In the genomic region with DNA sequence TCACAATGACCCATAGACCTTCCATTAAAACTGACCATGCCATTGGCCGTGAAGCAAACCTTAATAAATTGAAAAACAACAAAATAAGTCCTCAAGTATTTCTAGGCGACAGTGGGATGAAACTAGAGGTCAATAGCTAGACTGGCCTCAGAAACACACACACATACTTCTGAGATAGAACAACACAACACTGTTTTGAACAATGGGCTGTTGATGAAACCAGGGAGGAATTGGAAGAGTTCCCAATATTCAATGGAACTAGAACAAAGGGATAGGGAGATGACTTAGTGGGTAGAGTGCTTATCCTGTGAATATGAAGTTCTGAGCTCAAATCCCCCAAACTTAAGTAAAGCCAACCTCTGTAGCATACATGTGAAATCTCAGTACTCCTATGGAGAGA, we compare ENCODE assay signal across 19 mouse cellular contexts. TPM values are rescaled to one million over a fixed set of nuclear protein-coding genes. Genes with fewer than 3 reads are reported as not detected.
A peak's percentile ranks its signal among the peaks of the same experiment; 100 is the strongest.
DNase-seq lines count a peak whose midpoint lies in the region; ATAC-seq and TF ChIP-seq lines count a peak whose summit lies in the region.
"Had no signal": no experiment of that assay in that cellular context is flagged by ENCODE, and none has a peak within 500 bp of the region (broad histone marks: within the 10 kb centered on the region; RNA-seq: fewer than 3 reads in every experiment).

No protein-coding gene starts in this region.

- no peak for TF ChIP-seq RAD21 in MEL (IDR thresholded peaks at IDR 0.05; ENCODE audit: low read depth, low read length)

- no peak overlapping the region for H3K4me2 ChIP-seq in kidney, postnatal 0 days (ENCODE audit: low read length)
- H3K4me2 ChIP-seq: forebrain, embryonic 13.5 days; liver, embryonic 15.5 days; midbrain, embryonic 13.5 days had no signal

- TF ChIP-seq CTCF in kidney, postnatal 0 days (IDR thresholded peaks at IDR 0.05; ENCODE audit: low read depth): no peak
- TF ChIP-seq CTCF in MEL (IDR thresholded peaks at IDR 0.05 in 2 of 3, conservative IDR thresholded peaks at IDR 0.05 in 1 of 3; ENCODE audit: control insufficient read depth in 1 of 3, insufficient read depth in 1 of 3, low read depth in 2 of 3, low read length in 3 of 3, poor library complexity in 1 of 3, severe bottlenecking in 1 of 3): no peak

- no peaks in the 10 kb centered on the region for H3K36me3 ChIP-seq in kidney, postnatal 0 days (ENCODE audit: insufficient read depth, low read length)
- H3K36me3 ChIP-seq in MEL (ENCODE audit: control insufficient read depth in 1 of 2, insufficient read depth in 2 of 2, low read length in 2 of 2): peaks cover 0 to 73% of the 10 kb centered on the region in 2 experiments; a peak in 2 of 4 replicates
- no peaks in the 10 kb centered on the region for H3K36me3 ChIP-seq in macrophage (ENCODE audit: inconsistent target)
- H3K36me3 ChIP-seq: G1E; liver, embryonic 15.5 days; midbrain, embryonic 13.5 days had no signal

- DNase-seq in kidney, postnatal 0 days (ENCODE audit: low spot score): no peak
- no peak for DNase-seq in kidney, postnatal 4 days
- no peak for DNase-seq in MEL (ENCODE audit: low read depth, low spot score)
- peak; percentile 76 for DNase-seq in adipocyte (ENCODE audit: low spot score)
- DNase-seq in layer of hippocampus, postnatal 10 days (ENCODE audit: low spot score in 2 of 2): no peak
- DNase-seq: cerebellum, adult 9-11 months; gastrocnemius, postnatal 14 days; right cerebral cortex, postnatal 14 days had no signal

- H3K27ac ChIP-seq in kidney, postnatal 0 days: 0 out of 2 replicates have a peak overlapping the region, but pooled peaks have one; percentile 71
- H3K27ac ChIP-seq in MEL (ENCODE audit: control insufficient read depth, low read depth, low read length): peak overlapping the region; percentile 97
- peak overlapping the region; percentile 98 for H3K27ac ChIP-seq in macrophage
- H3K27ac ChIP-seq: forebrain, embryonic 13.5 days; layer of hippocampus, adult 2 months; liver, embryonic 15.5 days; midbrain, embryonic 13.5 days had no signal

- peaks cover 14% of the 10 kb centered on the region; the same call in 1 of the 2 replicates for H3K4me1 ChIP-seq in kidney, postnatal 0 days (replicated peaks; ENCODE audit: insufficient read depth, low read length)
- H3K4me1 ChIP-seq in MEL (ENCODE audit: control insufficient read depth in 1 of 2, insufficient read depth in 2 of 2, low read length in 2 of 2): peaks cover 27 to 63% of the 10 kb centered on the region in 2 experiments
- H3K4me1 ChIP-seq: forebrain, embryonic 13.5 days; midbrain, embryonic 13.5 days had no signal

- ATAC-seq in kidney, postnatal 0 days (replicated peaks; ENCODE audit: low FRiP score, low read depth): no peak
- ATAC-seq in megakaryocyte progenitor cell, adult 5-6 weeks (replicated peaks; ENCODE audit: poor library complexity): no peak
- ATAC-seq: forebrain, embryonic 13.5 days; midbrain, embryonic 13.5 days had no signal

- no peak for TF ChIP-seq POLR2A in MEL (IDR thresholded peaks at IDR 0.05; ENCODE audit: control insufficient read depth in 1 of 2, insufficient read depth in 1 of 2, low read depth in 1 of 2, low read length in 2 of 2, poor library complexity in 1 of 2)

- 75% methylated on average over 2 of the region's 2 CpGs for WGBS in kidney, postnatal 0 days
- 84% methylated on average over 2 of the region's 2 CpGs for WGBS in macrophage (ENCODE audit: missing documents)

- no peaks in the 10 kb centered on the region for H3K27me3 ChIP-seq in kidney, postnatal 0 days (ENCODE audit: insufficient read depth, low read length)
- no peaks in the 10 kb centered on the region for H3K27me3 ChIP-seq in MEL (ENCODE audit: control insufficient read depth in 1 of 2, insufficient read depth in 2 of 2, low read length in 2 of 2)
- H3K27me3 ChIP-seq: forebrain, embryonic 13.5 days; liver, embryonic 15.5 days; midbrain, embryonic 13.5 days had no signal

- H3K9me3 ChIP-seq in kidney, postnatal 0 days (replicated peaks; ENCODE audit: low read length): no peaks in the 10 kb centered on the region
- no peaks in the 10 kb centered on the region for H3K9me3 ChIP-seq in MEL (replicated peaks; ENCODE audit: insufficient read depth, low read length)
- H3K9me3 ChIP-seq: forebrain, embryonic 13.5 days; liver, embryonic 15.5 days; midbrain, embryonic 13.5 days had no signal

- H3K79me2 ChIP-seq in MEL (ENCODE audit: control insufficient read depth, insufficient read depth, low read length, poor library complexity): no peaks in the 10 kb centered on the region
- H3K79me2 ChIP-seq in macrophage (ENCODE audit: inconsistent target): no peaks in the 10 kb centered on the region

- H3K9ac ChIP-seq in kidney, postnatal 0 days (ENCODE audit: low read depth, low read length): no peak overlapping the region
- H3K9ac ChIP-seq in MEL (ENCODE audit: control insufficient read depth, low read depth, low read length, poor library complexity, severe bottlenecking): no peak overlapping the region
- H3K9ac ChIP-seq: forebrain, embryonic 13.5 days; liver, embryonic 15.5 days; midbrain, embryonic 13.5 days had no signal

- TF ChIP-seq EP300 in MEL (IDR thresholded peaks at IDR 0.05; ENCODE audit: low read depth in 1 of 2, low read length in 2 of 2): no peak

- H3K4me3 ChIP-seq in kidney, postnatal 0 days (replicated peaks; ENCODE audit: low read depth, low read length): no peak overlapping the region
- no peak overlapping the region for H3K4me3 ChIP-seq in MEL (ENCODE audit: control insufficient read depth in 1 of 2, insufficient read depth in 1 of 2, low read depth in 2 of 2, low read length in 2 of 2)
- no peak overlapping the region for H3K4me3 ChIP-seq in macrophage (ENCODE audit: inconsistent target)
- H3K4me3 ChIP-seq: erythroblast, embryonic 14.5 days; forebrain, embryonic 13.5 days; layer of hippocampus, adult 2 months; liver, embryonic 15.5 days; midbrain, embryonic 13.5 days had no signal

TF ChIP-seq in MEL, 35 proteins besides CTCF, POLR2A, EP300 and RAD21:
- TF ChIP-seq USF1 (IDR thresholded peaks at IDR 0.05; ENCODE audit: low read depth, low read length) (no peak), MEF2A (IDR thresholded peaks at IDR 0.05; ENCODE audit: extremely low read depth, insufficient replicate concordance, low read depth, low read length, poor library complexity, severe bottlenecking) (no peak), SMC3 (IDR thresholded peaks at IDR 0.05; ENCODE audit: low read depth, low read length) (no peak), SIN3A (IDR thresholded peaks at IDR 0.05; ENCODE audit: low read length) (no peak), GATA1 (IDR thresholded peaks at IDR 0.05; ENCODE audit: low read depth, low read length) (no peak), POLR2AphosphoS5 (IDR thresholded peaks at IDR 0.05; ENCODE audit: borderline replicate concordance, low read depth, low read length) (no peak), MAZ (IDR thresholded peaks at IDR 0.05; ENCODE audit: low read depth, low read length) (no peak), NELFE (IDR thresholded peaks at IDR 0.05; ENCODE audit: low read depth, low read length) (no peak), POLR2AphosphoS2 (IDR thresholded peaks at IDR 0.05; ENCODE audit: low read length) (no peak), HCFC1 (IDR thresholded peaks at IDR 0.05; ENCODE audit: low read depth, low read length) (no peak), USF2 (IDR thresholded peaks at IDR 0.05; ENCODE audit: borderline replicate concordance in 1 of 2, insufficient read depth in 1 of 2, low read depth in 1 of 2, low read length in 2 of 2) (no peak), ZNF384 (IDR thresholded peaks at IDR 0.05; ENCODE audit: low read depth, low read length) (no peak), NRF1 (IDR thresholded peaks at IDR 0.05; ENCODE audit: insufficient read depth, low read depth, low read length, poor library complexity, severe bottlenecking) (no peak), UBTF (IDR thresholded peaks at IDR 0.05; ENCODE audit: borderline replicate concordance, insufficient read depth, low read depth, low read length) (no peak), MXI1 (IDR thresholded peaks at IDR 0.05; ENCODE audit: low read depth, low read length) (no peak), JUND (IDR thresholded peaks at IDR 0.05; ENCODE audit: low read depth, low read length) (no peak)
TF ChIP-seq in MEL: peak in this region for 0.

RNA-seq across cellular contexts. Expression of a gene that starts 34.6 kb away (rescaled TPM):
- polyA plus RNA-seq in kidney, postnatal 0 days (2015; fragmentation: Nextera tagmentation; extraction: Ambion mirVana): 1.0 and 1.4 TPM in 2 replicates
- 1.7 and 2.8 TPM in 2 replicates for total RNA-seq in MEL (2012; rRNA removed)
- polyA plus RNA-seq in MEL (2012; ENCODE audit: insufficient read depth in 1 of 2, insufficient read length in 2 of 2, low read depth in 1 of 2, low replicate concordance in 2 of 2, missing spikeins in 1 of 2) (under 1 TPM in 1 of 2 experiments, not detected in 1; 0.50 TPM), macrophage (2018) (120 to 201 TPM (median 122 TPM) in 3 replicates)
- 1,000 to 10,000 TPM in 14 of 26 experiments, 100 to 1,000 TPM in 12; 684 to 1,927 (median 1,016) TPM for total RNA-seq in macrophage (2018; cell fraction: chromatin; rRNA removed)
- total RNA-seq in macrophage (2018; cell fraction: cytosol; rRNA removed): 100 to 1,000 TPM; 130 to 310 (median 205) TPM
- 1,000 to 10,000 TPM in 24 of 26 experiments, 100 to 1,000 TPM in 2; 867 to 2,363 (median 1,262) TPM for total RNA-seq in macrophage (2018; cell fraction: nucleus; rRNA removed)
- total RNA-seq in layer of hippocampus, postnatal 10 days (2021): 1 to 10 TPM; 5.2 to 5.8 TPM
- total RNA-seq in megakaryocyte progenitor cell, adult 5-6 weeks (2015): 16.8 and 26.4 TPM in 2 replicates
- 101 and 118 TPM in 2 replicates for total RNA-seq in megakaryocyte progenitor cell, adult 5-6 weeks (2017)
- total RNA-seq: G1E had no signal
- polyA plus RNA-seq: embryonic facial prominence, embryonic 11.5 days; erythroblast, embryonic 14.5 days; forebrain, embryonic 13.5 days; G1E; hindbrain, embryonic 11.5 days; neural tube, embryonic 14.5 days had no signal
